Mouse (Mus musculus): Measurements from ENCODE around the gene Upk2.

Gene Upk2

GRCm38 (mm10) chr9:44487441-44487840, 32.7 kb upstream of the Upk2 start:
- peak; percentile 70 for DNase-seq

GRCm38 (mm10) chr9:44486741-44487421, 32.1 kb upstream of the Upk2 start:
- peak; percentile 56 for DNase-seq

GRCm38 (mm10) chr9:44486335-44486734, 31.6 kb upstream of the Upk2 start:
- no peak for DNase-seq

- DNase-seq: peak; percentile 70
These were observed 30.9 kb upstream of the Upk2 start for GRCm38 (mm10) chr9:44485516-44486161.

- peak; percentile 50 for DNase-seq
These were observed 30.3 kb upstream of the Upk2 start for GRCm38 (mm10) chr9:44485105-44485515.

GRCm38 (mm10) chr9:44484311-44485104, 29.7 kb upstream of the Upk2 start:
- peak; percentile 43 for DNase-seq

GRCm38 (mm10) chr9:44483510-44484044, 28.8 kb upstream of the Upk2 start:
- peak; percentile 79 for DNase-seq

GRCm38 (mm10) chr9:44483041-44483509, 28.3 kb upstream of the Upk2 start:
- DNase-seq: no peak

- peak; percentile 93 for DNase-seq
These were observed 27.8 kb upstream of the Upk2 start, which contains the start of gene Bcl9l for GRCm38 (mm10) chr9:44482552-44482951. Bcl9l (plus strand) TSS chr9:44482825.

- DNase-seq: no peak
These were observed 27.3 kb upstream of the Upk2 start for GRCm38 (mm10) chr9:44482112-44482511.

- peak; percentile 92 for DNase-seq
These were observed 25.1 kb upstream of the Upk2 start for GRCm38 (mm10) chr9:44479628-44480428.

- peak; percentile 85 for DNase-seq
These were observed 24.3 kb upstream of the Upk2 start for GRCm38 (mm10) chr9:44478959-44479605.

GRCm38 (mm10) chr9:44478229-44478921, 23.6 kb upstream of the Upk2 start:
- DNase-seq: peak; percentile 81

GRCm38 (mm10) chr9:44477339-44478228, 22.8 kb upstream of the Upk2 start:
- peak; percentile 83 for DNase-seq

- peak; percentile 29 for DNase-seq
These were observed 21.2 kb upstream of the Upk2 start for GRCm38 (mm10) chr9:44475936-44476335.

GRCm38 (mm10) chr9:44474327-44474726, 19.6 kb upstream of the Upk2 start:
- DNase-seq: peak; percentile 38

GRCm38 (mm10) chr9:44473184-44473583, 18.4 kb upstream of the Upk2 start:
- DNase-seq: peak; percentile 22

GRCm38 (mm10) chr9:44468800-44469199, 14.0 kb upstream of the Upk2 start:
- no peak for DNase-seq

- DNase-seq: no peak
These were observed 13.4 kb upstream of the Upk2 start for GRCm38 (mm10) chr9:44468224-44468623.

GRCm38 (mm10) chr9:44461950-44462349, 7.2 kb upstream of the Upk2 start:
- no peak for DNase-seq

All from cerebellum, adult 11-12 months (tissue).